Mouse (Mus musculus): ENCODE data around the gene C2cd4b.

C2cd4b gene

DNA sequence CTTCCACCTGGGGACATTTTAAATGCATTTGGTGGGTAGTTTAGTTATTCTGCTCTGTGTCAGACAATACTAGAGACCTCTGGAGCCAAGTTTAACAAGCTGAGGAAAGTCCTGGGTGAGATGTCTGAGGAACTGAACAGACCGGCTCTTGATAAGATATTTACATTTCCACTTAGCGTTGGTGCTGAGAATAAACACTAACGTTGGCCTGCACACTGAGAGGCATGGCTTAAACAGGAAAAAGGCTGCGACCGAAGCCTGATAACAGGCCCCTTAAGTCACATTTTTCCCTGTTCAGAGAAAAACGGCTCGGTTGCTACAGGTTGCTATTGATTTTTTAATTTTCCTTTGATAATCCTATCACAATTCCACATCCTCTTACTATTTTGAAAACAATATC is 12.1 kb downstream of the C2cd4b start:
- no peak for DNase-seq (ENCODE audit: low spot score in 2 of 2)

GRCm38 (mm10) chr9:67774201-67774600 is 15.0 kb downstream of the C2cd4b start:
- DNase-seq (ENCODE audit: low spot score in 2 of 2), result no peak

DNA sequence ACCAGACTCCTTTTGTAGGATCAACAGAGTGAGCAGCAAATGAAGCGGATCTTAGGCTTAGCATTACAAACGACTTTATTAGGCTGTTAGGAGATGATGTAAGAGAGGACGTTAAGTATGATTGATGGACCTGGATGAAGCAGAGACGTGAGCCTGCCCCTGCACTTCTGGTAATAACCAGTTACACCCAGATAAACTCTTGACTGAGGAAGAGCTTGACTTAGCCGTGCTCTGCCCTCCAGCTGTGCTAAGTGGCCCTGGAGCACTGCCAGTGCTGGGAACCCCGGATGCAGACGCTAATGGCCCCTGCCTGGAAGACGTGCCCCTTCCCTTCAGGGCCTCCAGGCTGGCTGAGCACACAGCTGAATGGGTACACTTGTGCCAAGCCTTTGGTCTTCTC is 19.3 kb downstream of the C2cd4b start:
- no peak for DNase-seq (ENCODE audit: low spot score in 2 of 2)

DNA sequence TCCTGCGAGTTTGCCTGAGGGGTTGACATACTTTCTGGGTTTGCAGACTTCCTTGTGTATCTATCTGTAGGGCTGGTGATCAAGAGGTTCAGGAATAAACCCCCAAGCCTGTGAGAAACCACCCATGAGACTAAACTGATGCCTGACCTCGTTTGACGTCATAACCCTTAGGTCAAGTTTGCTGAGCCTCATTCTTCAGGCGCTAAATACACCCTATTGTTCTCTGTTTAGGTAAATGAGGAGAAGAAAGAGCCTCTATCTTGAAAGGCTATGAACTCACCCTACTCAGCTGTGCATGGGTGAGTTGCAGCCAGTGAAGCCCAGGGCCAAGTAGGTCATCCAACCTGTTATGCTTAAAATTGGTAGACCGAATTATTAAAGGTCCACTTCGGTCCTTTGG is 23.5 kb downstream of the C2cd4b start:
- DNase-seq (ENCODE audit: low spot score in 2 of 2), result no peak

DNA sequence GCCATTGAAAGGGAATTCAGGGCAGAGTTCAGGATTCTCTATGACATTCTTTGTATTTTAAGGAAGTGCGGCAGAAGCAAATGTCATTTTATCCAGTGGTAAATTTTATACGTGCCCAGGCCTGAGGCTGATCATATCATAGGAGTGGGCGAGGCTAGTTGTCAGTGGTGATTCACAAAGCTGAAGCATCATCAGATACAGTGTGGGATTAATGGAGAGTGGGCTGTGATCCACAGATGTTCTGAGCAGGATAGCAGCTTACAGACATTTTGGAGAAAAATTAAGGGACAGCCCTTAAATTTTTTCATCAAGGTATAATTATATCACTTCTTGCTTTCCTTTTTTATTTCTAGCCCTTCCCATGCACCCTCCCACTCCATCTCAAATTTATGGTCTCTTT is 24.2 kb downstream of the C2cd4b start:
- peak in 1 of 2 experiments; percentile 9 for DNase-seq (ENCODE audit: low spot score in 2 of 2)

GRCm38 (mm10) chr9:67783925-67784324 is 24.7 kb downstream of the C2cd4b start:
- no peak for DNase-seq (ENCODE audit: low spot score in 2 of 2)

DNA sequence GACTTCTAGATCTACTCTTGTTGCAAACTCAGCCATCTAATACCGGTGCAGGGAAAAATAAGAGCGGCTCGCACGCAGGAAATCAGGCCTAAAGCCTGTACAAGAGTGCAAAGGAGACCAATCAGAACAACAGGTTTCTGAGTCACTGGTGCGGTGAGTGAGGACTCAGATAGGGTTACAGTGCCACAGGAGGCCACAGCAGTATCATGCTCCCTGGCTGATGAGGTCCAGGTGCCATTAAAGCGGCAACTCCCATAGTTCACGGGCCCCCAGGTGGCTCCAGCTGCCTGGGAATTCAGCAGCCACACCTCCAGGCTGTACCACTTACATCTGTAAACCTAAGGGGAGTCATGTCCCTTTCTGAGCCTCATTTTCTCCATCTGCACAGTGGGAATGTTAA is 27.1 kb downstream of the C2cd4b start:
- DNase-seq (ENCODE audit: low spot score in 2 of 2), result no peak

DNA sequence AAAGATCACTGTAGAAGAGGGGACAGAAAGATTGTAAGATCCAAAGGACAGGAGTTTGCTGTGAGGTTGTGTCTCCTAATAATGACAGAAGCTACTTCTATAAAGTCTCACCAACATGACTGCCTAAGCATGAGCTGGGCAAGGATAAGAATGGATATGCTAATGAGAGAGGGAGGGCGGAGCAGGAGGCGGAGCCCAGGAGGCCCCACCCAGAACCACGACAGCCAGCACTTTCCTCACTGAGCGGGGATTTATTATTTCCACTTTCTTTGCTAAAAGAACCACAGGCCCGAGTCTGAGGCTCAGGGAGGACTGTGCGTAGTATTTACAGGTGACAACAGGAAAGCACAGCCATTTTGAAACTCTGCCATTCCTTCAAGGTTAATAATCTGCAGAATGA is 28.4 kb downstream of the C2cd4b start:
- DNase-seq (ENCODE audit: low spot score in 2 of 2), result no peak

- no peak for DNase-seq (ENCODE audit: low spot score in 2 of 2)
These were observed 33.2 kb downstream of the C2cd4b start for GRCm38 (mm10) chr9:67792405-67792804.

GRCm38 (mm10) chr9:67793501-67793900 is 34.3 kb downstream of the C2cd4b start:
- no peak for DNase-seq (ENCODE audit: low spot score in 2 of 2)

DNA sequence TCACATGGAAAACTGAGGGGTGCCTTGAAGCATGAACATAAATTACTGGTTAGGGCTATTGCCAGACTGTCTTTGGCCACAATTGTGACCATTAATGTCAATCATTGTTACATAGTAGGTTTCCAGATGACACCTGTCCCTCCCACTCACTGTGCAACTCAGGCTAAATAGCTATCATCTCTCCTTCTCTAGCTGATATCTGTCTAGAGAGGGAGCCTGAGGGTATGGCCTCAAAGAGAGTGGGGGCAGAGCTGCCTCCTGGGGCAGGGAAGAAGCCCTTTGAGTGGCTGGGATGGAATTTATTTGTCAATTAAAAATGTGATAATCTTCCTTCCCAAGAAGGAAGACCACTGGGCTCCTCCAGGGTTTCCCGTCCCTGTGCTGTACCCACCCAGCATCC is 35.0 kb downstream of the C2cd4b start:
- DNase-seq (ENCODE audit: low spot score in 2 of 2), result no peak

GRCm38 (mm10) chr9:67794668-67795067 is 35.4 kb downstream of the C2cd4b start:
- DNase-seq (ENCODE audit: low spot score in 2 of 2), result no peak

DNA sequence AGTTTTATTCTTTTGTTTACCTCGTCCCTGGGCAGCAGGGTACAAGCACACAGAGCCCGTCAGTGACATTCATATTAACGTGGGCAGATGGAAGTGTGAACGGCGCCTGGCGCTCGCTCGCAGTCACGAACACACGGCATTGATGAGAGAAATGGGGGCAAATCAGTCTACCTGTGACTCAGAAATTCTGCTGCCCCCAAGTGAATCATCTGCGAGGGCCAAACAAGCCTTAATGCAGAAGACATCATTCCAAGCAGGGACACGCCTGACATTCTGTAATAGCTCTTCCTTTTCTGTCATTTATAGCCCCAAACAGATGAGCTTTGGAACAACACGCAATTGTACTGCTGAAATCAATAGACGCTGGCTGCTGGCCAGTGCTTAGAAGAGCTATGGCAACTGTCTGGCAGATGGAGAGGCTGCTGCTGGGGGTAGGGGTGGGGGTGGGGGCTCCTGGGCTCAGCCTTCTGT is 36.0 kb downstream of the C2cd4b start:
- peak; percentile 42 to 65 for DNase-seq (ENCODE audit: low spot score in 2 of 2)

DNA sequence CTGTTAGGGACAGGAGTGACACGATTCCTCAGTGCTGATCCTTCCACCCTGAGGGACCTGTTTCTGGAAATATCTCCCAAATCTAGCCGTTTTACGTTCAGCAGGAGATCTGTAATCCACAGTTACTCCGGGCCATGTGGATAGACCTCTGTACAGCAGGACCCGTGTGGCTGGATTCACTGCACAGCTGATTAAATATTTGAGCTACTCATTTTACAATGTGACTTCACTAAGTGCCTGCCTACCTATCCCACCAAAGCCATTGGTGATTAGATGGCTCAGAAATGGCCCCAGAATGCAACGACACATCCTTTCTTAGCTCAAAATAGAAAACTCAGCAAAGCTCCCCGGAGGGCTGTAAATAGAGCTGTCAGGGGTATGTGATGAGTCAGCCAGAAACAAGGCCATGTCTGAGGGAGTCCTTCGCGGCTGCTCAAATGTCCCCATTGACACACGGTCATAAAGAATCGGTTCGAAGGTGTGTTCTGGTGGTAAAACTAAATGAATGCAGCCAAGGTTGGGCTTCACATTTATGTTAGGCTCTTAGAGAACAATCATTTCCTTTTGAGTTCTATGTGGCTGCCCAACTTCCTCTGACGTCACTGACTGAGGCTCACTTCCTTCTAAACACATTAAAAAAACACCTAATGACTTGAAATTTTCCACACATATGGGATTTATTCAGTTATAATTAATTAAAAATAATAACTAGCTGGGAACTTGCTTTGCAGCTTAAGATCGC is 40.0 kb downstream of the C2cd4b start:
- DNase-seq (ENCODE audit: low spot score in 2 of 2), result no peak

DNA sequence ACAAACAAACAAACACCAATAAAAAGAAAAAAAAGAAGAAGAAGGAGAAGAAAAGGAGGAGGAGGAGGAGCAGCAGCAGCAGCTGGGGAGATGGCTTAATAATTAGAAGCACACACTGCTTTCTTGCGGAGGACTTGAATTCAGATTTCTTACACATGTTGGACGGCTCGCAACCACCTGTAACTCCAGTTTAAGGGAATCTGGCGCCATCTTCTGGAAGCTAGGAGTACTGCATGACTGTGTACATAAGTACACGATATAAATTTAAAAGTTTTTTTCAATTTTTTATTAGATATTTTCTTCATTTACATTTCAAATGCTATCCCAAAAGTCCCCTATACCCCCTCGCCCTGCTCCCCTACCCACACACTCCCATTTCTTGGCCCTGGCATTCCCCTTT is 43.0 kb downstream of the C2cd4b start:
- peak in 1 of 2 experiments; percentile 55 for DNase-seq (ENCODE audit: low spot score in 2 of 2)

- no peak for DNase-seq (ENCODE audit: low spot score in 2 of 2)
These were observed 47.8 kb downstream of the C2cd4b start for GRCm38 (mm10) chr9:67807000-67807399.

DNA sequence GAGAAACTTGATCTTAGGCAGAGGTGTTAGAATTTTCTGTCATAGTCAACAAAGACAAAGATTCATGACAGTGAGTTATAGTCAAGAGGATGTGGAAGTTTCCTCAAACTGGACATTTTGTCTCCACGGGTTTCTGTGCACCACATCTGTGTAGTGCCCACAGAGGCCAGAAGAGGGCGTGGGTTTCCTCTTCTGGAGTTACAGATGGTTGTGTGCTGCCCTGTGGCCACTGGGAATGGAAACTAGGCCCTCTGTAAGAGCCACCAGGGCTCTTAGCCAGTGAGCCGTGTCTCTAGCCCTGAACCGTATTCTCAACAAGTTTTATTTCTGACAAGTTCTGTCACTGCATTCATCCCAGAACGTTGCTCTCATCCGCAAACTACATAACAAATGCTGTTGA is 51.3 kb downstream of the C2cd4b start:
- no peak for DNase-seq (ENCODE audit: low spot score in 2 of 2)
